Mouse (Mus musculus) kidney, adult 2 months (tissue): Measurements from ENCODE around the gene Col9a3. TPM values are rescaled to one million over a fixed set of nuclear protein-coding genes. Genes with fewer than 3 reads are reported as not detected.
A peak's percentile ranks its signal among the peaks of the same experiment; 100 is the strongest.

Experiments
- DNase-seq: peaks from one replicate; pipeline ENCODE4 v3.0.0; 2021
- H3K27ac ChIP-seq: fragments of 200-500 bp; 2 replicates; pipeline ENCODE4 v1.5.1; 2012; ENCODE audit warnings: low read depth, low read length, control low read depth, inconsistent platforms; ENCODE audit not compliant: insufficient read depth
- H3K27me3 ChIP-seq: fragments of 200-500 bp; replicated peaks from 2 replicates; pipeline ENCODE4 v1.6.1; 2012; ENCODE audit warnings: mild to moderate bottlenecking, moderate library complexity, low read length, inconsistent platforms; ENCODE audit not compliant: control insufficient read depth, insufficient read depth
- H3K36me3 ChIP-seq: fragments of 200-500 bp; 2 replicates; pipeline ENCODE4 v1.6.1; 2012; ENCODE audit warnings: mild to moderate bottlenecking, moderate library complexity, low read length, inconsistent platforms; ENCODE audit not compliant: control insufficient read depth, insufficient read depth
- H3K4me1 ChIP-seq: fragments of 200-500 bp; 2 replicates; pipeline ENCODE4 v1.6.1; 2011; ENCODE audit warnings: low read length; ENCODE audit not compliant: control insufficient read depth, insufficient read depth
- H3K4me3 ChIP-seq: fragments of 200-500 bp; 2 replicates; pipeline ENCODE4 v1.5.1; 2011; ENCODE audit warnings: mild to moderate bottlenecking, low read depth, low read length, control low read depth; ENCODE audit not compliant: insufficient read depth
- CTCF ChIP-seq: fragments of 200-500 bp; conservative IDR thresholded peaks from 2 replicates; pipeline ENCODE4 v1.5.1; 2011; ENCODE audit warnings: low read depth, mild to moderate bottlenecking, control low read depth, low read length, moderate library complexity, mixed read lengths; ENCODE audit not compliant: insufficient read depth, insufficient read length
- POLR2A ChIP-seq: fragments of 200-500 bp; IDR thresholded peaks from one replicate; pipeline ENCODE4 v1.6.1; 2011; ENCODE audit warnings: low read depth, low read length, control low read depth
- WGBS: fragments of 180-500 bp; shearing (Covaris S2); methylation state at CpG from one replicate; pipeline ENCODE4 v1.1.7; 2018; 5-methylcytosine and 5-hydroxymethylcytosine counted together
- polyA plus RNA-seq: library from polyadenylated mRNA; depleted of rRNA; stranded (reverse); fragments of >200 nt; gene quantifications from 2 replicates; pipeline ENCODE4 v1.2.3, GENCODE M21; 2012; rRNA removed

Gene Col9a3
- polyA plus RNA-seq, 1 experiment: 0.42 TPM

DNA sequence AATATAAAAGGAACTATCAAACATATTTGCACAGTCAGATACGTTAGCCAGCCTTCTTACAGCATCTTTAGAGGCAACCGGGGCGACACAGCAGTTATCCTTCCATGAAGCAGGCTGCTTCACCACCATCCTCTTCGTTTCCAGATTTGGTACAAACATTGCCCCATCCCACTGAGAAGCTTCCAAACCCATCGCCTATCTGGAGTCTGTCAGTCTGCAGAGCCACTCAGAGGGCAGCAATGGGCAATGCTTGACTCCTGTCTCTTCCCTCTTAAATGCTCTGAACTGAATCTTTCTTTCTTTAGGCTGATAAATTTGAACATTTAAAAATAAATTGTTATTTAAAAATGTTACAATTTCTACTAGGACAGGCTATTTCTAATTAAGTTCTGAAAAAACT is 60.8 kb downstream of the Col9a3 start:
- H3K4me3 ChIP-seq: no peak overlapping the region
- no peaks in the 10 kb centered on the region for H3K36me3 ChIP-seq
- H3K27ac ChIP-seq: no peak overlapping the region
- WGBS: 93% methylated on average over 5 of the region's 5 CpGs
- H3K4me1 ChIP-seq: no peaks in the 10 kb centered on the region
- TF ChIP-seq POLR2A (no peak), CTCF (no peak)
- DNase-seq: no peak
- no peaks in the 10 kb centered on the region for H3K27me3 ChIP-seq

DNA sequence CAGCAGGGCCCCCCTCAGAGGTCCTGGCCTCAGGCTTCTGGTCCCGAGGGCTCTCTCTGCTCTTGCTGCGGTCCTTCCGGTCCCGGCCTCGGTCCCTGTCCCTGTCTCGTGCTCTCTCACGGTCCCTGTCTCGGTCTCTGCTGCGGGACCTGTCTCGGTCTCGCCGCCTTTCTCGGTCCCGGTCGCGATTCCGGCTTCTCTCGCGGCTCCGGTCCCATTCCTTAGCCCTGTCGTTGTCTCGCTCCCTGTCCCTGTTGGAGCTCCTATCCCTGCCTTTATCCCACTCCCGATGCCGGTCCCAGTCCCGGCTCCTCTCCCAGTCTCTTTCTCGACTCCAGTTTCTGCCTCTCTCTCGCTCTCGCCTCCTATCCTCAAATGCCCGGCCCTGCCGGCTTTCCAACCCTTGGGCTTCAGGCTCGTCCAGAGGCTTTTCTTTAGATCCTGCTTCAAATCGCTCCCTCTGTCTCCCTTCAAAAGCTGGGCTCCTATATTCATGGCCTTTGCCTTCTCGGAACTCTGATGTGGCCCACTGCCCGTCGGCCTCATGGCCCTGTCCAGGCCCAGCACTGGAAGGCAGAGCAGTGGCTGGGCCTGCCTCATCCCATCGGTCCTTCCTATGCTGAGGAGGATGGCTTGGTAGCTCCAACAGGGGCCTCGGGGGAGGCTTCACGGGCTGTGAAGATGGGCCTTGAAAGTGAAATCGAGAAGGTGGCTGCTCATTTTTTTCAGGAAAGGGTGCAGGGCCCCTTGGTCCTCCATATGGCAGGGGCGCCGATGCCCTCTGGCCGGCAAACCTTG is 62.0 kb downstream of the Col9a3 start:
- TF ChIP-seq POLR2A: no peak
- no peak for TF ChIP-seq CTCF
- Histone ChIP-seq H3K4me3 (no peak overlapping the region), H3K27me3 (no peaks in the 10 kb centered on the region), H3K36me3 (no peaks in the 10 kb centered on the region), H3K4me1 (no peaks in the 10 kb centered on the region), H3K27ac (no peak overlapping the region)
- 32% methylated on average over 42 of the region's 42 CpGs for WGBS
- peak; percentile 8 for DNase-seq

DNA sequence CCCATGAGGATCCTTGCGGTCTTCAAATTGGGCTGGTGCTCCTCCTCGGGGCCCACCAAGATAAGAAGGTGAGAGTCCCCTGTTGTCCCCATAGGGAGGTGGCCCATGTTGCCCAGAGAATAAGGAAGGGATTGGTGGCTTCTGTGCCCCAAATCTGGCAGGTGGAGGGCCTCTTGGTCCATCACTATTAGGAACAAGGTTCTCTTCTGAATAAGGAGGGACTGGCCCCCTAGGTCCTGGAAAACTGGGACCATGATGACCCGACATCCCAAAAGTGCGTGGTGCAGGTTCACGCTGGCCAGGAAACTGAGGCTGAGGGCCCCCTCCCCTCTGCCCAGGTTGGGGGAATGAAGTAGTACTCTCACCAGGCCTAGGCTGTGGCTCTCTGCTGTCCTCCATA is 62.9 kb downstream of the Col9a3 start:
- Histone ChIP-seq H3K4me1 (no peaks in the 10 kb centered on the region), H3K36me3 (no peaks in the 10 kb centered on the region), H3K27ac (no peak overlapping the region), H3K27me3 (no peaks in the 10 kb centered on the region), H3K4me3 (no peak overlapping the region)
- no peak for TF ChIP-seq POLR2A
- no peak for TF ChIP-seq CTCF
- WGBS: 93% methylated on average over 5 of the region's 5 CpGs
- no peak for DNase-seq

DNA sequence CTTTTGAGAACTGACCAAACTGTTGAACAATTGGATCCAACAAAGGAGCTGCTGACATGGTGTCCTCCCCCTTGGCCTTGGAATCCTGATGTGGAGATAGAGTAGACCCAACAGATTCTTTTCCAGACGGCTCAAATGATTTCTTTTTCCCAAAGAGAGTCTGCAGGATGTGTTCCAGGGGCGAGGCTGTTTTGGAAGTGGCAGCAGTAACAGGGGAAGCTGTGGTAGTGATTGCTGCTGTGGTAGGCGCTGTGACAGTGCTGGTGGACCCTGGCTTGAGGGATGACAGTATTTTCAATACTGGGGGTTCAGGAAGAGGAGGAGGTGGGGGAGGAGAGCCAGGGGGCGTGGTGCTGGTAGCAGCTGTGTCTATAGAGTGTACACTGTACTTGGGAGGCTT is 64.4 kb downstream of the Col9a3 start:
- no peak for DNase-seq
- no peak for TF ChIP-seq POLR2A
- no peak for TF ChIP-seq CTCF
- Histone ChIP-seq H3K4me3 (no peak overlapping the region), H3K4me1 (no peaks in the 10 kb centered on the region), H3K27me3 (no peaks in the 10 kb centered on the region), H3K36me3 (no peaks in the 10 kb centered on the region), H3K27ac (no peak overlapping the region)
- 78% methylated on average over 4 of the region's 4 CpGs for WGBS

Other genes starting within 250 kb of the Col9a3 start
- gene Slco4a1, start 141.5 kb upstream of the Col9a3 start, polyA plus RNA-seq: 49.4 and 64.7 TPM in 2 replicates
- not detected in 2 replicates for gene Ntsr1, start 97.8 kb upstream of the Col9a3 start, polyA plus RNA-seq
- gene Mrgbp, start 16.5 kb upstream of the Col9a3 start, polyA plus RNA-seq: 13.6 and 14.4 TPM in 2 replicates
- 31.3 and 35.5 TPM in 2 replicates for gene Ogfr, start 8.5 kb upstream of the Col9a3 start, polyA plus RNA-seq
- 0.04 and 0.05 TPM in 2 replicates for gene Tcfl5, start 44.9 kb downstream of the Col9a3 start, polyA plus RNA-seq
- 13.2 and 13.4 TPM in 2 replicates for gene Dido1, start 112.2 kb downstream of the Col9a3 start, polyA plus RNA-seq
- gene Gid8, start 112.3 kb downstream of the Col9a3 start, polyA plus RNA-seq: 33.3 and 35.4 TPM in 2 replicates
- gene Slc17a9, start 127.5 kb downstream of the Col9a3 start, polyA plus RNA-seq: 1.9 and 3.0 TPM in 2 replicates
- not detected in 2 replicates for gene Bhlhe23, start 179.1 kb downstream of the Col9a3 start, polyA plus RNA-seq